Mouse (Mus musculus) telencephalon, adult 2 months (tissue): Measurements from ENCODE around the gene Prr14l.
"Not testable (repeated sequence)": the region's sequence is repeated elsewhere in the genome, so short reads cannot be mapped to it uniquely, and the experiment has no call there.

Experiments used
- DNase-seq: peaks from one replicate; pipeline ENCODE4 v3.0.0-alpha.2; 2011; ENCODE audit warnings: low read depth, low spot score

Gene Prr14l

GRCm38 (mm10) chr5:32786454-32786853 is 67.6 kb downstream of the Prr14l start:
- DNase-seq: not testable (repeated sequence)

GRCm38 (mm10) chr5:32785313-32785915 is 68.6 kb downstream of the Prr14l start, which contains the start of gene Pisd:
Pisd (minus strand) TSS chr5:32785646.
- DNase-seq: peak; percentile 92

- DNase-seq: no peak
Observed at GRCm38 (mm10) chr5:32784726-32785125, 69.3 kb downstream of the Prr14l start.

- no peak for DNase-seq
Observed at GRCm38 (mm10) chr5:32781596-32781995, 72.5 kb downstream of the Prr14l start.

GRCm38 (mm10) chr5:32778168-32778567 is 75.9 kb downstream of the Prr14l start:
- no peak for DNase-seq

- no peak for DNase-seq
Observed at GRCm38 (mm10) chr5:32772361-32772760, 81.7 kb downstream of the Prr14l start.

GRCm38 (mm10) chr5:32767636-32768373 is 86.3 kb downstream of the Prr14l start:
- no peak for DNase-seq

- no peak for DNase-seq
Observed at GRCm38 (mm10) chr5:32767004-32767403, 87.1 kb downstream of the Prr14l start.

- no peak for DNase-seq
Observed at GRCm38 (mm10) chr5:32761566-32762140, 92.4 kb downstream of the Prr14l start.

- DNase-seq: no peak
Observed at GRCm38 (mm10) chr5:32760787-32761186, 93.3 kb downstream of the Prr14l start.

- not testable (repeated sequence) for DNase-seq
Observed at GRCm38 (mm10) chr5:32760352-32760751, 93.7 kb downstream of the Prr14l start.

- no peak for DNase-seq
Observed at GRCm38 (mm10) chr5:32759662-32760061, 94.4 kb downstream of the Prr14l start.

- DNase-seq: no peak
Observed at GRCm38 (mm10) chr5:32756141-32756540, 97.9 kb downstream of the Prr14l start.

GRCm38 (mm10) chr5:32751736-32752135 is 102.3 kb downstream of the Prr14l start:
- no peak for DNase-seq

GRCm38 (mm10) chr5:32748936-32749335 is 105.1 kb downstream of the Prr14l start:
- no peak for DNase-seq

- DNase-seq: no peak
Observed at GRCm38 (mm10) chr5:32747650-32748375, 106.2 kb downstream of the Prr14l start.

GRCm38 (mm10) chr5:32745705-32746655 is 108.1 kb downstream of the Prr14l start:
- no peak for DNase-seq

- peak; percentile 72 for DNase-seq
Observed at GRCm38 (mm10) chr5:32742149-32742548, 111.9 kb downstream of the Prr14l start.

GRCm38 (mm10) chr5:32741377-32741776 is 112.7 kb downstream of the Prr14l start:
- DNase-seq: peak; percentile 60

GRCm38 (mm10) chr5:32740850-32741249 is 113.2 kb downstream of the Prr14l start:
- DNase-seq: not testable (repeated sequence)

GRCm38 (mm10) chr5:32740138-32740537 is 113.9 kb downstream of the Prr14l start:
- no peak for DNase-seq
